Mouse (Mus musculus): ENCODE results near the gene Rab40c. TPM values are rescaled to one million over a fixed set of nuclear protein-coding genes. Genes with fewer than 3 reads are reported as not detected.
"Not testable (repeated sequence)": the region's sequence is repeated elsewhere in the genome, so short reads cannot be mapped to it uniquely, and the experiment has no call there.

Gene Rab40c
- total and polyA plus RNA-seq, 3 experiments, result 15.2 to 20.5 (median 17.6) TPM

DNA sequence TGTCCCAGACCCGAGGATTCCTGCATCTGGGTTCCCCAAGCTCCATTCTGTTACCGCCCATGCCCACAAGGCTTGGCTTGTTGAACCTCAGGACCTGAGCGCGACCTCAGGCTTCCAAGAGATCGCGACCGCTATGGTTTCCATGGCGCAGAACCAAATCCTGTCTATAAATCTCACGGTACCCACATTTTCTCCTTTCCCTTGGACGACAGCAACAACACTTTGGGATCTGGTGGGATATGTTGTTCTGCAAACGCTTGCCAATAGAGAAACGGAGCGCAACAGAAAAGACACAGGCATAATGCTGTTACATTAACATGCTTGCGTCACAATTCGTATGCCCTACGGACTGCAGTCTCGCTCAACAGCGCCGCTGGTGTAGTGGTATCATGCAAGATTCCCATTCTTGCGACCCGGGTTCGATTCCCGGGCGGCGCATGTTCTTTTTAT lies 44.8 kb downstream of the Rab40c start, which contains the start of gene Mettl26:
Gene Mettl26 (plus strand): TSS at position 354 of the 450 bp plus-strand sequence.
- intact Hi-C loops (cut with DNase I), result no loop called here
- H3K4me3 ChIP-seq, result peak within 1 kb of the TSS; percentile 82
- no peaks in the 10 kb centered on the region for H3K79me2 ChIP-seq (replicated peaks; ENCODE audit: control insufficient read depth, insufficient read depth, low read length)
- WGBS, result under 1% methylated on average over 25 of the region's 25 CpGs
- H3K36me3 ChIP-seq (ENCODE audit: control insufficient read depth, insufficient read depth, low read length), result no peaks in the 10 kb centered on the region
- peak within 1 kb of the TSS; percentile 82 for H3K9ac ChIP-seq (ENCODE audit: low read depth, low read length)
- peaks cover 6% of the 10 kb centered on the region; the same call in 1 of the 2 replicates for H3K4me1 ChIP-seq (ENCODE audit: control insufficient read depth, insufficient read depth, low read length)
- peak; percentile 92 to 95 for DNase-seq
- TF ChIP-seq POLR2A (IDR thresholded peaks at IDR 0.05; ENCODE audit: insufficient read depth, low read depth, low read length) (no peak), CTCF (IDR thresholded peaks at IDR 0.05) (peak; percentile 50; the same call in 1 of the 2 replicates), EP300 (IDR thresholded peaks at IDR 0.05; ENCODE audit: insufficient read depth, low read depth, low read length) (peak; percentile 82)
- peak within 1 kb of the TSS; percentile 91 for H3K27ac ChIP-seq
- no peaks in the 10 kb centered on the region for H3K27me3 ChIP-seq (ENCODE audit: control insufficient read depth, insufficient read depth, low read length)

GRCm38 (mm10) chr17:25874148-25874720 lies 45.3 kb downstream of the Rab40c start:
- Histone ChIP-seq H3K36me3 (ENCODE audit: control insufficient read depth, insufficient read depth, low read length) (no peaks in the 10 kb centered on the region), H3K79me2 (replicated peaks; ENCODE audit: control insufficient read depth, insufficient read depth, low read length) (no peaks in the 10 kb centered on the region), H3K27ac (peak overlapping the region; percentile 91), H3K4me3 (peak overlapping the region; percentile 82), H3K9ac (ENCODE audit: low read depth, low read length) (peak overlapping the region; percentile 65), H3K4me1 (ENCODE audit: control insufficient read depth, insufficient read depth, low read length) (peaks cover 6% of the 10 kb centered on the region; the same call in 1 of the 2 replicates), H3K27me3 (ENCODE audit: control insufficient read depth, insufficient read depth, low read length) (no peaks in the 10 kb centered on the region)
- DNase-seq, result no peak
- TF ChIP-seq POLR2A (IDR thresholded peaks at IDR 0.05; ENCODE audit: insufficient read depth, low read depth, low read length), result no peak
- no peak for TF ChIP-seq EP300 (IDR thresholded peaks at IDR 0.05; ENCODE audit: insufficient read depth, low read depth, low read length)
- no peak for TF ChIP-seq CTCF (IDR thresholded peaks at IDR 0.05)
- intact Hi-C loops (cut with DNase I), result no loop called here
- WGBS, result 19% methylated on average over 14 of the region's 14 CpGs

DNA sequence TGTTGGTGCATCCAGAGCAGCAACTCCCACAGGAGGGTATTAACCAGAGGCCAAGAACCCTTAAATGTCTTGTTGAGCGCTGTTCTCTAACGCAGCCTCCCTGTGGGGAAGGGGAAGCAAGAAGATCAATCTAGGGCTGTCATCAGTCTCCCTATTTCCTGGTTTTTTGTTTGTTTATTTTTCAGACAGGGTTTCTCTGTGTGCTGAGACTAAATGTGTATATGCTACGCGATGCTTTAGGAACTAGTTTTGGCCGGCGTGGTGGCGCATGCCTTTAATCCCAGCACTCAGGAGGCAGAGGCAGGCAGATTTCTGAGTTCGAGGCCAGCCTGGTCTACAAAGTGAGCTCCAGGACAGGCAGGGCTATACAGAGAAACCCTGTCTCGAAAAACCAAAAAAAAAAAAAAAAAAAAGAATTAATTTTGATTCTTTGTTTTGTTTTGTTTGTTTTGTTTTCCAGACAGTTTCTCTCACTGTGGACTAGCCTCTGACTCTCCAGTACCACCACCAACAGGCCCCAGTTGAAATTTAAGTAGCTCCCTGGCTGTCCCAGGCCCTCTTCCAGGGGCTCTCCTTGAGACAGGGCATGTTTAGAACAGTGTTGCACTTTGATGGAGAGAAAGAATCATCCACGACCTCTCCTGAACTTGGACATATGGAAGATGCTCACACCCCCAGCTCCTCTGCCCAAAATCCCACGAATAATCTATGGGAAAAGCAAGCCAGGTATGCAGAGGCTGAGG lies 46.0 kb downstream of the Rab40c start:
- peaks cover 9% of the 10 kb centered on the region for H3K4me1 ChIP-seq (ENCODE audit: control insufficient read depth, insufficient read depth, low read length)
- WGBS, result 78% methylated on average over 11 of the region's 11 CpGs
- intact Hi-C loops (cut with DNase I), result no loop called here
- no peak overlapping the region for H3K27ac ChIP-seq
- H3K79me2 ChIP-seq (replicated peaks; ENCODE audit: control insufficient read depth, insufficient read depth, low read length), result no peaks in the 10 kb centered on the region
- no peak overlapping the region for H3K9ac ChIP-seq (ENCODE audit: low read depth, low read length)
- TF ChIP-seq EP300 (IDR thresholded peaks at IDR 0.05; ENCODE audit: insufficient read depth, low read depth, low read length), result no peak
- TF ChIP-seq CTCF (IDR thresholded peaks at IDR 0.05), result no peak
- no peak for TF ChIP-seq POLR2A (IDR thresholded peaks at IDR 0.05; ENCODE audit: insufficient read depth, low read depth, low read length)
- H3K36me3 ChIP-seq (ENCODE audit: control insufficient read depth, insufficient read depth, low read length), result no peaks in the 10 kb centered on the region
- DNase-seq, result no peak
- no peak overlapping the region for H3K4me3 ChIP-seq
- no peaks in the 10 kb centered on the region for H3K27me3 ChIP-seq (ENCODE audit: control insufficient read depth, insufficient read depth, low read length)

GRCm38 (mm10) chr17:25872676-25873075 lies 46.9 kb downstream of the Rab40c start:
- intact Hi-C loops (cut with DNase I), result no loop called here
- Histone ChIP-seq H3K36me3 (ENCODE audit: control insufficient read depth, insufficient read depth, low read length) (no peaks in the 10 kb centered on the region), H3K27me3 (ENCODE audit: control insufficient read depth, insufficient read depth, low read length) (no peaks in the 10 kb centered on the region), H3K79me2 (replicated peaks; ENCODE audit: control insufficient read depth, insufficient read depth, low read length) (no peaks in the 10 kb centered on the region; the same call in 1 of the 2 replicates), H3K4me1 (ENCODE audit: control insufficient read depth, insufficient read depth, low read length) (peaks cover 9% of the 10 kb centered on the region), H3K27ac (no peak overlapping the region), H3K9ac (ENCODE audit: low read depth, low read length) (no peak overlapping the region), H3K4me3 (no peak overlapping the region)
- no peak for TF ChIP-seq POLR2A (IDR thresholded peaks at IDR 0.05; ENCODE audit: insufficient read depth, low read depth, low read length)
- TF ChIP-seq CTCF (IDR thresholded peaks at IDR 0.05), result no peak
- TF ChIP-seq EP300 (IDR thresholded peaks at IDR 0.05; ENCODE audit: insufficient read depth, low read depth, low read length), result no peak
- 85% methylated on average over 3 of the region's 3 CpGs for WGBS
- DNase-seq, result no peak

GRCm38 (mm10) chr17:25871566-25871965 lies 48.0 kb downstream of the Rab40c start:
- H3K9ac ChIP-seq (ENCODE audit: low read depth, low read length); H3K4me3 ChIP-seq; H3K36me3 ChIP-seq (ENCODE audit: control insufficient read depth, insufficient read depth, low read length); H3K79me2 ChIP-seq (replicated peaks; ENCODE audit: control insufficient read depth, insufficient read depth, low read length); H3K27me3 ChIP-seq (ENCODE audit: control insufficient read depth, insufficient read depth, low read length); H3K27ac ChIP-seq; DNase-seq; H3K4me1 ChIP-seq (ENCODE audit: control insufficient read depth, insufficient read depth, low read length); intact Hi-C loops (cut with DNase I): not testable (repeated sequence)

- H3K4me3 ChIP-seq, result no peak overlapping the region
- no peak for TF ChIP-seq EP300 (IDR thresholded peaks at IDR 0.05; ENCODE audit: insufficient read depth, low read depth, low read length)
- no peak for TF ChIP-seq CTCF (IDR thresholded peaks at IDR 0.05)
- no peak for TF ChIP-seq POLR2A (IDR thresholded peaks at IDR 0.05; ENCODE audit: insufficient read depth, low read depth, low read length)
- intact Hi-C loops (cut with DNase I), result loop anchor here (5.0 kb wide), 2 partner anchors 38 to 617 kb away; partner anchors contain the start of gene Stub1
- H3K79me2 ChIP-seq (replicated peaks; ENCODE audit: control insufficient read depth, insufficient read depth, low read length), result peaks cover 3% of the 10 kb centered on the region
- DNase-seq, result no peak
- H3K27ac ChIP-seq, result no peak overlapping the region
- WGBS, result 95% methylated on average over 2 of the region's 2 CpGs
- no peaks in the 10 kb centered on the region for H3K36me3 ChIP-seq (ENCODE audit: control insufficient read depth, insufficient read depth, low read length)
- H3K27me3 ChIP-seq (ENCODE audit: control insufficient read depth, insufficient read depth, low read length), result no peaks in the 10 kb centered on the region
- no peak overlapping the region for H3K9ac ChIP-seq (ENCODE audit: low read depth, low read length)
- H3K4me1 ChIP-seq (ENCODE audit: control insufficient read depth, insufficient read depth, low read length), result peaks cover 7% of the 10 kb centered on the region
Observed at GRCm38 (mm10) chr17:25869954-25870353, 49.6 kb downstream of the Rab40c start.
